Mouse (Mus musculus) stomach, embryonic 14.5 days (tissue): ENCODE measurements at regions not wholly inside any gene's neighbourhood (a gene's known extent, or its start where the extent isn't known, plus 50 kb on each side); places are given as distances from the start of the nearest gene placed in this dataset.

Experiments
- ATAC-seq: fragments of 200-750 bp; cut with Nextera tagmentation; 2 replicates; pipeline ENCODE4 v1.8.0; 2017; ENCODE audit warnings: low read depth, moderate TSS enrichment; ENCODE audit not compliant: insufficient number of reproducible peaks, insufficient read depth, low FRiP score
- H3K27ac ChIP-seq: fragments of 300-500 bp; sonication (generic); 2 replicates; pipeline ENCODE4 v1.5.1; 2014; ENCODE audit warnings: mild to moderate bottlenecking, low read length, moderate library complexity, mixed read lengths
- H3K27me3 ChIP-seq: fragments of 300-500 bp; sonication (generic); 2 replicates; pipeline ENCODE4 v1.6.1; 2014; ENCODE audit warnings: low read length, control low read depth, mixed read lengths; ENCODE audit not compliant: control insufficient read depth, insufficient read depth
- H3K36me3 ChIP-seq: fragments of 300-500 bp; sonication (generic); 2 replicates; pipeline ENCODE4 v1.6.1; 2014; ENCODE audit warnings: mild to moderate bottlenecking, control low read depth, low read length, moderate library complexity, mixed read lengths; ENCODE audit not compliant: control insufficient read depth, insufficient read depth
- H3K4me1 ChIP-seq: fragments of 300-500 bp; sonication (generic); 2 replicates; pipeline ENCODE4 v1.6.1; 2014; ENCODE audit warnings: low read length, control low read depth, mixed read lengths; ENCODE audit not compliant: control insufficient read depth, insufficient read depth
- H3K4me2 ChIP-seq: fragments of 300-500 bp; sonication (generic); replicated peaks from 2 replicates; pipeline ENCODE4 v1.6.1; 2014; ENCODE audit warnings: low read depth, low read length, control low read depth
- H3K4me3 ChIP-seq: fragments of 300-500 bp; sonication (generic); 2 replicates; pipeline ENCODE4 v1.5.1; 2014; ENCODE audit warnings: low read depth, low read length, control low read depth
- H3K9ac ChIP-seq: fragments of 300-500 bp; sonication (generic); replicated peaks from 2 replicates; pipeline ENCODE4 v1.6.1; 2014; ENCODE audit warnings: low read depth, mild to moderate bottlenecking, control low read depth, low read length, moderate library complexity, mixed read lengths
- H3K9me3 ChIP-seq: fragments of 300-500 bp; sonication (generic); 2 replicates; pipeline ENCODE4 v1.6.1; 2016; ENCODE audit warnings: low read depth, low read length, control low read depth; ENCODE audit not compliant: control insufficient read depth
- WGBS: fragments of 180-500 bp; shearing (Covaris S2); extraction: QIAGEN DNeasy Blood & Tissue Kit; methylation state at CpG from one replicate; pipeline ENCODE4 v1.1.7; 2014; 5-methylcytosine and 5-hydroxymethylcytosine counted together

DNA sequence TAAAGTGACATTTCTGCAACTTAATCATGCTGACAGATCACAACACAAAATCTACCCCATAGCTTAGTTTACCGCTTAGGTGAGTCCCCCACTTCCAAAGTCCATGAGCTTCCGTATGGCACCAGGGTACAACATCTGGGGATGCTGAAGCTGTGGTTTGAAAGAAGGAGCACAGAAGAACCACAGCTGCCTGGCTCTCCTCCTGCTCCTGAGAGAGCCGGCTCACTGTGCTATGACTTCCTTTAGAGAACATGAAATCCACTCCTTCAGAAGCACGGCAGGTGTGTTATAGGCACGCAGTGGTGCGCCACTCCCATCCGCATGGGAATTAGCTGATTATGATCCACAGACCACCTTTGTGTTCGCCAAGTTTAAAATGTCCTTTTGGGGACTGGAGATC is 69.7 kb upstream of the Atl2 start:
- 90% methylated on average over 8 of the region's 8 CpGs for WGBS
- no peak overlapping the region for H3K9ac ChIP-seq
- no peak for ATAC-seq
- H3K36me3 ChIP-seq, result no peaks in the 10 kb centered on the region
- H3K9me3 ChIP-seq, result no peaks in the 10 kb centered on the region
- no peak overlapping the region for H3K4me2 ChIP-seq
- peaks cover 24% of the 10 kb centered on the region for H3K4me1 ChIP-seq
- H3K4me3 ChIP-seq, result no peak overlapping the region
- H3K27ac ChIP-seq, result no peak overlapping the region
- H3K27me3 ChIP-seq, result no peaks in the 10 kb centered on the region

- 77% methylated on average over 8 of the region's 8 CpGs for WGBS
- Histone ChIP-seq H3K27ac (no peak overlapping the region), H3K9me3 (no peaks in the 10 kb centered on the region), H3K4me3 (no peak overlapping the region), H3K27me3 (no peaks in the 10 kb centered on the region), H3K9ac (no peak overlapping the region), H3K4me2 (no peak overlapping the region), H3K36me3 (no peaks in the 10 kb centered on the region), H3K4me1 (peaks cover 20% of the 10 kb centered on the region)
- no peak for ATAC-seq
Measured at GRCm38 (mm10) chr17:79964850-79965249, 68.9 kb upstream of the Atl2 start.

DNA sequence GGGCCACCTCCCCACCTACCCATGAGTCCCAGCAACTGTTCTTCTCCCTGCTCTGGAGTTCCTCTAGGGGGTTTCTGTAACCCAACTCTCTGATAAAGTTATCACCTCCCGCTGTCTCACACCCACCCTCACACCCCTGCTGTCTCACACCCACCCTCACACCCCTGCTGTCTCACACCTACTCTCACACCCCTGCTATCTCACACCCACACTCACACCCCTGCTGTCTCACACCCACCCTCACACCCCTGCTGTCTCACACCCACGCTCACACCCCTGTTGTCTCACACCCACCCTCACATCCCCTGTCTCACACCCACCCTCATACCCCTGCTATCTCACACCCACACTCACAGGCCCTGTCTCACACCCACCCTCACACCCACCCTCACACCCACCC is 67.4 kb upstream of the Atl2 start:
- no peak overlapping the region for H3K9ac ChIP-seq
- no peak overlapping the region for H3K4me2 ChIP-seq
- no peak overlapping the region for H3K4me3 ChIP-seq
- no peaks in the 10 kb centered on the region for H3K36me3 ChIP-seq
- WGBS, result 73% methylated on average over 2 of the region's 2 CpGs
- peaks cover 7% of the 10 kb centered on the region for H3K4me1 ChIP-seq
- ATAC-seq, result no peak
- no peaks in the 10 kb centered on the region for H3K9me3 ChIP-seq
- no peaks in the 10 kb centered on the region for H3K27me3 ChIP-seq
- H3K27ac ChIP-seq, result no peak overlapping the region

DNA sequence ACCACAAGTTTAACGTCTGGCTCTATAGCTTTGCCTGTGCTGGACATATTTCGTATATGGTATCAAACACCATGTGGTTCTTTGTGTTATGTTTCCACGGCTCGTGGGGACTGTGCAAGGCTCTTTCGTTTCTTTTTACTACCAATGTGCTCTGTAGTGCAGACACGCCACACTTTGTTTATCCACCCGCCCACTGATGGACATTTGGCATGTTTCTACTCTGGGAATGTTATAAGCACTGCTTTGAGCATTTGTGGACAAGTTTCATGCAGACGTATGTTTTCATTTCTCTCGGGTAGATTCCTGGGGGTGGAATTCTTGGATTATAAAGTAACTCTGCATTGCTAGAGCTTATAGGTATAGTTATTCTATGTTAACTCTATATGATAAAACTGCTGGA is 65.5 kb upstream of the Atl2 start:
- no peaks in the 10 kb centered on the region for H3K36me3 ChIP-seq
- no peak overlapping the region for H3K4me2 ChIP-seq
- H3K4me3 ChIP-seq, result no peak overlapping the region
- H3K4me1 ChIP-seq, result peaks cover 4% of the 10 kb centered on the region; the same call in 1 of the 2 replicates
- no peaks in the 10 kb centered on the region for H3K27me3 ChIP-seq
- no peak for ATAC-seq
- no peak overlapping the region for H3K27ac ChIP-seq
- no peaks in the 10 kb centered on the region for H3K9me3 ChIP-seq
- H3K9ac ChIP-seq, result no peak overlapping the region
- WGBS, result 40% methylated on average over 9 of the region's 9 CpGs

DNA sequence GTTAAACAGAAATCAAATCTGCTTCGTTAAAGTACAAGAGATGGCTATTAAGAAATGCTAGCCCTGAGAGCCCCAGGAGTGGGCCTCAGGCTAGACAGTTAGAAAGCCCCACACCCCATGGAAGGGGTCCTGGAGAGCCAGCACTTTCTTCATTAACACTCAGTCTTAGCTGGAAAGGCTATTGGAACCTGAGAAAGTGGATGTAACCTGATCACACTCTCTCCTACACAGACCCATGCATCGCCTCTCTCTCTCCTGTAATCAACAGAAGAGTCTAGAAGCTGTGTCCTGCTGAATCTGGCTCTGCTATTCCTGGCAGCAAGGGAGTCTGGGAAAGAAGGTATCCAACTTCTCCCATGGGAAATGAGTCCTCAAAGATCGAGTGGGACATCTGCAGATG is 64.8 kb upstream of the Atl2 start:
- H3K4me2 ChIP-seq, result no peak overlapping the region
- no peaks in the 10 kb centered on the region for H3K27me3 ChIP-seq
- no peak overlapping the region for H3K4me3 ChIP-seq
- peaks cover 4% of the 10 kb centered on the region; the same call in 1 of the 2 replicates for H3K4me1 ChIP-seq
- no peaks in the 10 kb centered on the region for H3K9me3 ChIP-seq
- 42% methylated on average over 3 of the region's 3 CpGs for WGBS
- no peaks in the 10 kb centered on the region for H3K36me3 ChIP-seq
- no peak overlapping the region for H3K9ac ChIP-seq
- no peak overlapping the region for H3K27ac ChIP-seq
- no peak for ATAC-seq

- no peaks in the 10 kb centered on the region for H3K9me3 ChIP-seq
- 27% methylated on average over 1 of the region's 1 CpGs for WGBS
- H3K4me1 ChIP-seq, result 0 out of 2 replicates have a peak, but pooled peaks cover 3% of the 10 kb centered on the region
- H3K36me3 ChIP-seq, result no peaks in the 10 kb centered on the region
- no peak for ATAC-seq
- no peak overlapping the region for H3K4me2 ChIP-seq
- H3K9ac ChIP-seq, result no peak overlapping the region
- no peak overlapping the region for H3K4me3 ChIP-seq
- no peaks in the 10 kb centered on the region for H3K27me3 ChIP-seq
- no peak overlapping the region for H3K27ac ChIP-seq
Measured at GRCm38 (mm10) chr17:79955267-79955666, 59.3 kb upstream of the Atl2 start.

DNA sequence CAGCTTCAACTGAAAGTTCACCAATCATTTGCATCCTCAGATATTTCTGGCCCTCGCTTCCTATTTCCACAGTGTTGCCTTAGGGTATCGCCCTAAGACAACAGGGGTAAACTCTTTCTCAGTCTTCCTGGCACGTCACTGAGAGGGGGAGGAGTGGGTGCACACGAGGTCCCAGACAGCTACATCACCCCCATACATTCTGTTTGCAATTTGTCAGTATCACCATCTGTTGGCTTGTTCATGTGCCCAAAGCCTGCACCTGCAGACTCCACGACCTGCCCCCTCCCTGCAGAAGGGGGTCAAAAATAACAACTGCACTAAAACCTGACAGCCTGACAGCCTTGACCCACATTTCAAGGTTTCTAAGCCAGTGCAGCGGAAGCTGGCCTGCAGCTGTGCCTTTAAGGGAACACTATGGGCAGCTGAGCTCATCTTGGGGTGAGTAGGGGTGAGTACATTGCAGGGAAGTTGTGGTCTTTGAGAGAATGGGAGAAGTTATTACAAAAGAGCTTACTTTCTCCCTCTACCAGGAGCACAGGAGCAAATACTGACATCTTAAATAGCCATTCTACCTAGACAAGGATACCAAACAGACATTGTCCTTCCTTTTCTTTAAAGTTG is 58.8 kb upstream of the Atl2 start:
- no peak for ATAC-seq
- Histone ChIP-seq H3K9ac (no peak overlapping the region), H3K4me2 (no peak overlapping the region), H3K27me3 (no peaks in the 10 kb centered on the region), H3K4me1 (peaks cover 5% of the 10 kb centered on the region; the same call in 1 of the 2 replicates), H3K9me3 (no peaks in the 10 kb centered on the region), H3K4me3 (no peak overlapping the region), H3K27ac (no peak overlapping the region), H3K36me3 (no peaks in the 10 kb centered on the region)
- 61% methylated on average over 6 of the region's 6 CpGs for WGBS

DNA sequence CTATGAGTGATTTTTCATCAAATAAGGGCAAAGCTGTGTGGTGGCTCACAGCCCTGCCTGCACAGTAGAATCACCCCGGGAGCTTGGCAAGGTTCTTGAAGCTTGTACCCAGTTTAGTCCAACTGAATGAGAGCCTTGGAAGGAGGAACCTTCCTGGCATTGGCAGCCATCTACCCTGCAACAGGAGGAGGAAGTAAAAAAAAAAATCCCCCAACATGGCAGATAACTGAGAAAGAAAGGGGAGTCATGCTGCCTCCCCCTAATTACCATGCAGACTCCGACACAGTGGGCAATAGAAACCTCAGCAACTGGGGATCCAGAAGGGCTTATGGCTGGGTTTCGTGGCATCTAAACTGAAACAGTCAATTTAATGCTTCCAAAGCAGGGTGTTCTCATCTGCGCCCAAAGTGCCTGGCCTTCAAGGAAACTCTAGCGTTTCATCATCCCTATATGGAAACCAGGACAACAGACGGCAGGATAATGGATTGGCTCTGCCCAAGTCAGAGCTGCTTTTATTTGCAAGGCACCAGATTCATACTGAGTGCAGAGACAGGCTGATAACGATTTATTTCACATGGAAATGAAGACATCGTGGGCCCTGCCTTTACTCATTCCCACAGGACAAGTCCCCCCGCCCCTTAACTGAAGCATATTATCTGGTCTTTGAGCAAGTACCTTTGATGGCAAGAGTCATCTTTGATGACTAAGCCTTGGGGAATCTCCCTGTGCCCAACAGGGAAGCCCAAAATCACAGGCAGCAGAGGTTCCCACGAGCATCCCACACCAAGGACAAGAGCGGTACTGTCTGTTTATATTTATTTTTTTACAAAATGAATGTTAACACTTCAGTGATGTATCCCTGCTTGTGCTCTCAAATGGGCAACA is 52.9 kb upstream of the Atl2 start:
- Histone ChIP-seq H3K9ac (no peak overlapping the region), H3K4me1 (peaks cover 20% of the 10 kb centered on the region), H3K9me3 (no peaks in the 10 kb centered on the region), H3K27me3 (no peaks in the 10 kb centered on the region), H3K36me3 (no peaks in the 10 kb centered on the region), H3K4me2 (no peak overlapping the region; the same call in 1 of the 2 replicates), H3K4me3 (no peak overlapping the region), H3K27ac (no peak overlapping the region)
- WGBS, result 49% methylated on average over 11 of the region's 11 CpGs
- ATAC-seq, result no peak
